Mouse (Mus musculus): ENCODE results near the gene Cdhr3. TPM values are rescaled to one million over a fixed set of nuclear protein-coding genes. Genes with fewer than 3 reads are reported as not detected.

Gene Cdhr3
- polyA plus RNA-seq, 1 experiment from 2014 or later, result not detected

GRCm38 (mm10) chr12:33028109-33028691, 64.5 kb downstream of the Cdhr3 start:
- Histone ChIP-seq H3K9ac (replicated peaks) (no peak overlapping the region), H3K4me1 (ENCODE audit: insufficient read depth) (0 out of 2 replicates have a peak, but pooled peaks cover 2% of the 10 kb centered on the region), H3K4me3 (ENCODE audit: low read depth, low read length) (no peak overlapping the region), H3K27me3 (ENCODE audit: insufficient read depth, low read length) (no peaks in the 10 kb centered on the region), H3K27ac (ENCODE audit: low read depth) (no peak overlapping the region), H3K9me3 (ENCODE audit: low read length) (no peaks in the 10 kb centered on the region), H3K4me2 (ENCODE audit: low read depth, low read length) (no peak overlapping the region), H3K36me3 (replicated peaks; ENCODE audit: insufficient read depth, low read length) (no peaks in the 10 kb centered on the region)
- WGBS (ENCODE audit: insufficient replicate concordance), result 56% methylated on average over 10 of the region's 10 CpGs
- ATAC-seq (no peak), DNase-seq (no peak)
- TF ChIP-seq EP300 (IDR thresholded peaks at IDR 0.05; ENCODE audit: low read depth), result no peak
- TF ChIP-seq CTCF (IDR thresholded peaks at IDR 0.05; ENCODE audit: low read depth), result 0 out of 2 replicates have a peak, but pooled peaks have one; percentile 1

GRCm38 (mm10) chr12:33027093-33027492, 65.6 kb downstream of the Cdhr3 start:
- Histone ChIP-seq H3K36me3 (replicated peaks; ENCODE audit: insufficient read depth, low read length) (no peaks in the 10 kb centered on the region), H3K4me2 (ENCODE audit: low read depth, low read length) (no peak overlapping the region), H3K27ac (ENCODE audit: low read depth) (no peak overlapping the region), H3K4me1 (ENCODE audit: insufficient read depth) (no peaks in the 10 kb centered on the region), H3K27me3 (ENCODE audit: insufficient read depth, low read length) (no peaks in the 10 kb centered on the region), H3K9ac (replicated peaks) (no peak overlapping the region), H3K9me3 (ENCODE audit: low read length) (no peaks in the 10 kb centered on the region), H3K4me3 (ENCODE audit: low read depth, low read length) (no peak overlapping the region)
- peak; percentile 50; the same call in 1 of the 2 replicates for ATAC-seq
- under 1% methylated on average over 10 of the region's 10 CpGs for WGBS (ENCODE audit: insufficient replicate concordance)
- peak; percentile 73 for DNase-seq
- TF ChIP-seq EP300 (IDR thresholded peaks at IDR 0.05; ENCODE audit: low read depth) (no peak), CTCF (IDR thresholded peaks at IDR 0.05; ENCODE audit: low read depth) (peak; percentile 96)

- H3K4me2 ChIP-seq (ENCODE audit: low read depth, low read length), result no peak overlapping the region
- H3K27ac ChIP-seq (ENCODE audit: low read depth), result no peak overlapping the region
- ATAC-seq (no peak), DNase-seq (no peak)
- no peak overlapping the region for H3K4me3 ChIP-seq (ENCODE audit: low read depth, low read length)
- 41% methylated on average over 6 of the region's 6 CpGs for WGBS (ENCODE audit: insufficient replicate concordance)
- no peaks in the 10 kb centered on the region for H3K27me3 ChIP-seq (ENCODE audit: insufficient read depth, low read length)
- no peaks in the 10 kb centered on the region for H3K9me3 ChIP-seq (ENCODE audit: low read length)
- TF ChIP-seq EP300 (IDR thresholded peaks at IDR 0.05; ENCODE audit: low read depth) (no peak), CTCF (IDR thresholded peaks at IDR 0.05; ENCODE audit: low read depth) (no peak)
- H3K4me1 ChIP-seq (ENCODE audit: insufficient read depth), result no peaks in the 10 kb centered on the region
- H3K36me3 ChIP-seq (replicated peaks; ENCODE audit: insufficient read depth, low read length), result no peaks in the 10 kb centered on the region
- H3K9ac ChIP-seq (replicated peaks), result no peak overlapping the region
These were observed 68.2 kb downstream of the Cdhr3 start for GRCm38 (mm10) chr12:33024524-33024923.

GRCm38 (mm10) chr12:33021751-33022150, 70.9 kb downstream of the Cdhr3 start:
- no peak for TF ChIP-seq EP300 (IDR thresholded peaks at IDR 0.05; ENCODE audit: low read depth)
- no peak for TF ChIP-seq CTCF (IDR thresholded peaks at IDR 0.05; ENCODE audit: low read depth)
- 73% methylated on average over 4 of the region's 4 CpGs for WGBS (ENCODE audit: insufficient replicate concordance)
- H3K4me3 ChIP-seq (ENCODE audit: low read depth, low read length), result no peak overlapping the region

GRCm38 (mm10) chr12:33021140-33021539, 71.5 kb downstream of the Cdhr3 start:
- H3K4me3 ChIP-seq (ENCODE audit: low read depth, low read length), result no peak overlapping the region
- DNase-seq, result no peak
- 70% methylated on average over 9 of the region's 9 CpGs for WGBS (ENCODE audit: insufficient replicate concordance)
- H3K27ac ChIP-seq (ENCODE audit: low read depth), result no peak overlapping the region
- no peaks in the 10 kb centered on the region for H3K4me1 ChIP-seq (ENCODE audit: insufficient read depth)
- H3K9me3 ChIP-seq (ENCODE audit: low read length), result no peaks in the 10 kb centered on the region
- no peak overlapping the region for H3K9ac ChIP-seq (replicated peaks)
- ATAC-seq, result no peak
- H3K27me3 ChIP-seq (ENCODE audit: insufficient read depth, low read length), result no peaks in the 10 kb centered on the region
- no peaks in the 10 kb centered on the region for H3K36me3 ChIP-seq (replicated peaks; ENCODE audit: insufficient read depth, low read length)
- TF ChIP-seq EP300 (IDR thresholded peaks at IDR 0.05; ENCODE audit: low read depth) (no peak), CTCF (IDR thresholded peaks at IDR 0.05; ENCODE audit: low read depth) (no peak)
- H3K4me2 ChIP-seq (ENCODE audit: low read depth, low read length), result no peak overlapping the region

More at GRCm38 (mm10) chr12:33021751-33022150, 70.9 kb downstream of the Cdhr3 start:
- DNase-seq (no peak), ATAC-seq (no peak)
- H3K4me2 ChIP-seq (ENCODE audit: low read depth, low read length), result no peak overlapping the region
- no peak overlapping the region for H3K27ac ChIP-seq (ENCODE audit: low read depth)
- no peaks in the 10 kb centered on the region for H3K36me3 ChIP-seq (replicated peaks; ENCODE audit: insufficient read depth, low read length)
- H3K9ac ChIP-seq (replicated peaks), result no peak overlapping the region
- no peaks in the 10 kb centered on the region for H3K9me3 ChIP-seq (ENCODE audit: low read length)
- H3K4me1 ChIP-seq (ENCODE audit: insufficient read depth), result no peaks in the 10 kb centered on the region
- H3K27me3 ChIP-seq (ENCODE audit: insufficient read depth, low read length), result no peaks in the 10 kb centered on the region

- 77% methylated on average over 6 of the region's 6 CpGs for WGBS (ENCODE audit: insufficient replicate concordance)
- ATAC-seq, result no peak
These were observed 72.7 kb downstream of the Cdhr3 start for GRCm38 (mm10) chr12:33020011-33020410.

More at GRCm38 (mm10) chr12:33020011-33020410, 72.7 kb downstream of the Cdhr3 start:
- H3K4me3 ChIP-seq (ENCODE audit: low read depth, low read length), result no peak overlapping the region
- H3K27me3 ChIP-seq (ENCODE audit: insufficient read depth, low read length), result no peaks in the 10 kb centered on the region
- no peak overlapping the region for H3K9ac ChIP-seq (replicated peaks)
- H3K4me1 ChIP-seq (ENCODE audit: insufficient read depth), result no peaks in the 10 kb centered on the region
- no peaks in the 10 kb centered on the region for H3K9me3 ChIP-seq (ENCODE audit: low read length)
- no peak for TF ChIP-seq EP300 (IDR thresholded peaks at IDR 0.05; ENCODE audit: low read depth)
- no peaks in the 10 kb centered on the region for H3K36me3 ChIP-seq (replicated peaks; ENCODE audit: insufficient read depth, low read length)
- H3K4me2 ChIP-seq (ENCODE audit: low read depth, low read length), result no peak overlapping the region
- DNase-seq, result no peak
- no peak overlapping the region for H3K27ac ChIP-seq (ENCODE audit: low read depth)
